Mouse (Mus musculus) lung, postnatal 36 days (tissue): ENCODE results near the gene 4930596D02Rik.

ENCODE experiments used
- DNase-seq: peaks from one replicate; pipeline ENCODE4 v3.0.0; 2022; ENCODE audit warnings: mixed read lengths

Gene 4930596D02Rik

DNA sequence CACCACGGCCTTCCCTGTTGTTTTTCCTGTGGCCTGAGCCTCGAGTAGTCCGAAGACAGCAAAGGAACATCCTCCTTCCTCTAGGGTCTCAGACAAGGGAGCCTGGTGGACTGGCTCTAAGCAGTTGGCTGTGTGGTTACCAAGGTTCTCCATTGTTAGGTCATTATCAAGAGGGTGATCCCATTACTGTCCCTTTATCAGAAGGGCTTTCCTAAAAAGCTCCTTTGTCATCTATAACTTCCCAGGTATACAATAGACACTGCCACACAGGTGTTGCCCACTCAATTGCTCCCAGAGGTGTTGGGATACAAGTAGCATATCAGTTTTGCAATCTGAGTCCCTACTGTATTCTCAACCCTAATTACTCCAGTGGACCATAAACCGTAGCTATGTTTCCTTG, at the start of gene 4930596D02Rik:
Gene 4930596D02Rik (minus strand): TSS at position 101 of the 400 bp plus-strand sequence.
- no peak for DNase-seq

DNA sequence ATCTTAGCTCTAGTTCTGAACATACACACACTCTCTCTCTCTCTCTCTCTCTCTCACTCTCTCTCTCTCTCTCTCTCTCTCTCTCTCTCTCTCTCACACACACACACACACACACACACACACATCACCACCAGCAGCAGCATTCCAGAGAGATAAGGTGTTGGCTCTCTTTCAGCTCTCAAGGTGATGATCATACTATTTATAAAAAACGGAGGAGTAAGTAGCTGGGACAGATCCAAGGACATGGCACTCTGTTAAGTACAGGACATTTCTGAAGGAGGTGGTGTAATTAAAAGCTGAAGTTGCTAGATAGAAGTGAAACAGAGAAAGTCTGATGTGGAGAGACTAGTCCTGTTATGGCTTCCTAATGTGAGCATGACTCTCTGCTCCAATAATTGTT, 41.5 kb upstream of the 4930596D02Rik start:
- no peak for DNase-seq

DNA sequence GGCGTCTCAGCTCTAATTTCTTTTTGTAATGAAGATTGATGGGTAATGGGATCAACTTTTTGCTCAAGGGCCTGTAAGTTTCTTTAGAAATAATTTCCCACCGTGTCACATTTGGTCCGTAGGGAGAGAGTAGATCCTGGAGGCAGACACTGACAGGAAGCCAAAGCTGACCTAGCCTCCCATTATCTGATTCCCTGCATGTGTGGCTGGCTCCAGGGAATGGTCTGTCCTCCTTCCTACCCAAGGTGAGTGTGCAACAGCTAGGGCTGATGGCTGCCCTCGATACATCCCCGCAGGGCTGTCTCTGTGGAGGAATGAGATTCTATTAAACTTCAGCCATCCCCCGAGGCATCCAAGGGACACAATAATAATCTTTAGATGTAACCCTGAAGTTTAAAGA, 33.5 kb upstream of the 4930596D02Rik start:
- DNase-seq: no peak

DNA sequence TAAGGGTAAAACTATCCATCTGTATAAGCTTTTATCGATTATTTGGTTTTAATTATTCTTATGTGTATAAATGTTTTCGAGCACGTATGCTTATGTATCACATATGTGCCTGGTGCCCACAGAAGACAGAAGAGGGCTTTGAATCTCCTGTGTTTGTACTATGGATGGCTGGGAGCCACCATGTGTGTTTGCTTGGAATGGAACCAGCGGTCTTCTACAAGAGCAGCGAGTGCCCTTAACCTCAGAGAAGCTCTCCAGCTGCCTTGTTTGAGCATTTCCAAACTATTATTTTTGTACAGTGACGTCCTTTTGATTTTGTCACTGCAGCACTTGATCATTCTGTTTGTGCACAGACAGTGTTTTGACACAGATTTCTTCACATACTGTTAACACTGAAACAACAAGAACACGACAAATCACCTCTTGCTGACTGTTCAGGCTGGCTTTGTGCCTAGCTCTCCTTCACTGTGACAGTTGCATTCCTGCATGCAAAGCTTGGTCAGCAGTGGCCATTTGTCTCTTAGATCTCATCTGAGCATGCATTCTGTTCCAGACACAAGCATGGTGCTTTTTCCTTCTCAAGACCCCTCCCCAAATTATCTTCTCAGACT, 30.4 kb upstream of the 4930596D02Rik start:
- no peak for DNase-seq

DNA sequence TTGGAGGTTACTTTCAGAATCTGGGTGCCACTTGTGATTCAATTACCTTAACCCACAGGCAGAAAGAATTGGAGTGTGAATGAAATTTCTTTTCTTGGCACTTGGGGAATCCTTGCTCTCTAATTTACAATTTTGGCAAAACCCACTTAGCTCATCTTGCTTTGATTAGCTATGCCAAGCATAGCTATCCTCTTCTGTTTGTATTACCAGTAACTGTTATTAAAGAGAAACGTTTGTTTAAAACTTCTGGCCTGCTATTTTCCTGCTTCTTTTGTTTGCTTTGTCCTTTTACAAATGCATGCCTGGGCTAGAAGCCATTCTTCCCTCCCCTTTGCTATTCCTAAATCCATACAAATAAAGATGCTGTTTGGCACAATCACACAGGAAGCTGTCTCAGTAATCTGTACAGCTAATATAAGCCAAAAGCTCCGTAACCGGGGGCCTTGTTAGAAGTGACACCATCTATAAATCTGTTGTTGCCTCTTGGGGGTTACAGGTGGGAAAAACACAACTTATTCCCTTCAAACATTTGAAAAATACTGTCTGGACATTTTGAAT, 19.0 kb downstream of the 4930596D02Rik start:
- DNase-seq: peak; percentile 2

DNA sequence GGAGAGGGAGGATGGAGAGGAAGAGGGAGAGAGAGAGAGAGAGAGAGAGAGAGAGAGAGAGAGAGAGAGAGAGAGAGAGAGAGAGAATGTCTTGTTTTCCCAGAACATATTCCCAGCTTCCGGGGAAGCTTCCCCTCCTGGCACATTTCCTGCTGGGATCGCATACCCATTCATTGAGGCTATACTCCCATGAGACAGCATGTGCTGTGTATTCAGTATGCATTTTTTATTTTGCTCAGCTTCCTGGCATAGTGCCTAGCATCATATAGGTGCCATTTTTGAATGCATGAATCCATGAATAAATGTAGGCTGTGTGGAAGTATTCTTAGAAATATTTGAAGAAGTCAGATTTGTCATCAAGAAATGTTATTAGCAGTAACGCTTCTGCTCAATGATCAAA, 31.7 kb downstream of the 4930596D02Rik start:
- DNase-seq: no peak

GRCm38 (mm10) chr14:35773306-35773705, 38.5 kb downstream of the 4930596D02Rik start:
- no peak for DNase-seq
